Mouse (Mus musculus): ENCODE results near the gene Rps6ka2.
"Not testable (repeated sequence)": the region's sequence is repeated elsewhere in the genome, so short reads cannot be mapped to it uniquely, and the experiment has no call there.

The Rps6ka2 gene

GRCm38 (mm10) chr17:7169627-7170303 is at the start of gene Rps6ka2:
Gene Rps6ka2, plus strand, starts transcription at chr17:7170115.
- peak; percentile 97 for ATAC-seq (ENCODE audit: insufficient number of reproducible peaks, low FRiP score, low TSS enrichment)

GRCm38 (mm10) chr17:7120835-7121234 is 49.1 kb upstream of the Rps6ka2 start:
- ATAC-seq (ENCODE audit: insufficient number of reproducible peaks, low FRiP score, low TSS enrichment), result not testable (repeated sequence)

DNA sequence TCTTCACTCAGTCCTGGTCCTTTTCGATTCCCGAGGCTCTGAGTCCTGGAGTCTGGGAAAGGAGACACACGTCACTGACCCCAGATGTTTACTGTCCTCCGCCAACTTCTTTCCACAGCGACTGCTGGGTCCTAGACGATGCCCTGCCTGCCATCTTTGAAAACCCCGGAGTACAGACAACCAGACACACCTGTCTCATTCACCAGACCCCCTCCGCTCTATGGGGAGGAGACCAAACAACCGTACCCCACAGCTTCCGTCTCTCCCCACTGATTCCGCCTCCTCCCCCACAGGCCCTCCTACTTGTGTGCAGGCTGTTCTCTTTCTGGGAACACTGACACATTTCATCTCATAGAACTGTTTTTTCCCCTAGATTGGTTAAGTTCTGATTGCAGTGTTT is 47.4 kb upstream of the Rps6ka2 start:
- not testable (repeated sequence) for ATAC-seq (ENCODE audit: insufficient number of reproducible peaks, low FRiP score, low TSS enrichment)

- not testable (repeated sequence) for ATAC-seq (ENCODE audit: insufficient number of reproducible peaks, low FRiP score, low TSS enrichment)
These were observed 43.4 kb upstream of the Rps6ka2 start for GRCm38 (mm10) chr17:7126475-7126874.

DNA sequence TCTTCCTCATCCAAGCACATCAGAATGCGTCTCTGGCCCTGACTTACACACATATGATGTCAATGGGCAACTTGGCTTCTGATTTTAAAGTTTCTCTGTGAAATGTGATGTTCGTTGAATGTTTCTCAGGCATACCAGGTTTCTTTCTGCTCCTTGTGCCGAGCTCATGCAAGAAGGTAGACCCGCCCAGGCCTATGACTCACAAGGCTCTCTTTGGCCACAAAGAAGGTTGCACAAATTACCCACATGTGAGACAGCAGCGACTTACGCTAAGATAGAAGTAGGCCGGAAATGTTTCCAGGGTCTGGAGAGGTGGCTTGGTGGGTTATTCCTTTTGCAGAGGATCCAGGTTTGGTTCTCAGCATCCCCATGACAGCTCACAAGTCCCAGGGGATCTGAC is 35.9 kb upstream of the Rps6ka2 start:
- not testable (repeated sequence) for ATAC-seq (ENCODE audit: insufficient number of reproducible peaks, low FRiP score, low TSS enrichment)

DNA sequence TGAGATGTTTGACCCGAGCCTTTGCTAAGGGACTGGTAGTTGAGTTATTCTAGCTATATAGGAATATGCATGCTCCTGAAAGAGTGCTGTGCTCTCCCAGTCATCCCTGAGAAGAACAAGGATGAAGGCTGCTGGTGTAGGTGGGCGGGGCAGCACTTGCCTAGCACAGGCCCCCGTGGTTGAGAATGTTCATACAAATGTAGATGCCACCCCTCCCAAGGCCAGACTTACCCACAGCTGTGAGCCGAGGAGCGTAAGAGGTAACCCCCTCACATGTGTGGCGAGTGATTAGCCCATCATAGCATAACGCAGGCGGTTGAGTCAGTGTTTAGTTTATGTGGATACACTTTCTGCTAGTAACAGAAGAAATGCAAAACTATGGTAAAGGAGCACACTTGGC is 34.6 kb upstream of the Rps6ka2 start:
- not testable (repeated sequence) for ATAC-seq (ENCODE audit: insufficient number of reproducible peaks, low FRiP score, low TSS enrichment)

DNA sequence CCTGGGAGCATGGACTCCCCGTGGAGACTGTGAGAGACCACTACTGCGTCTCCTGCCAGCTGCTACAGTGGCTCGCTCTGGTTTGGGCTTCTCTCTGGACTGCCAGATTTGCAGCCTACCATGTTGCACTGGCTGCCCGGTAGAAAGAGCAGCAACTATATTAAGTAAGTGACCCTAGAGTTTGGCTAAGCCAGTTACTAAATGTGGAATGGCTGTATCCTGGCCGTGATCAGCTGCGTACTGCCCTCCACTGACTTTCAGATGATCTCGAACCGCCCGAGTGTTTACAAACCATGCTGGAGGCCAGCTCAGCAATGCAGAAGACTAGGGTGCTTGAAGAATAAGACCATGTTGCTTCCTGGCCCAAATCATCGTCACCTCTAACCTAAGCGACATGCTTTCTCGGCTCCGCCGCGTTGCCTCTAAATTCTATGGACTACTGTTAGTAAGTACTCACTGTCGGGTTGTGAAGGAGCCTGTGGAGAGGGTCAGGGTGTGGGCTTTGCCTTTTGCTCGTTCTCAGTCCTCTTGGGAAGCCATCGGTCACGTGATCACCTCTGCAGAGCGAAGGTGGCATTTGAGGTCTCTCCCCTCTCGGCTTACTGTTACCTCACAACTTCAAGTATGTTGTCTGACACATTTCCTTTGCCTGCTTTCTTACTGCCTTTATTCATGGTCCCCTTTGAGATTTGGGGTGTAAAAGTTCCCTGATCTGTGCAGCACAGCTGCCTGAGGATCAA is 31.6 kb upstream of the Rps6ka2 start:
- no peak for ATAC-seq (ENCODE audit: insufficient number of reproducible peaks, low FRiP score, low TSS enrichment)

- no peak for ATAC-seq (ENCODE audit: insufficient number of reproducible peaks, low FRiP score, low TSS enrichment)
These were observed 29.3 kb upstream of the Rps6ka2 start for GRCm38 (mm10) chr17:7140399-7141174.

DNA sequence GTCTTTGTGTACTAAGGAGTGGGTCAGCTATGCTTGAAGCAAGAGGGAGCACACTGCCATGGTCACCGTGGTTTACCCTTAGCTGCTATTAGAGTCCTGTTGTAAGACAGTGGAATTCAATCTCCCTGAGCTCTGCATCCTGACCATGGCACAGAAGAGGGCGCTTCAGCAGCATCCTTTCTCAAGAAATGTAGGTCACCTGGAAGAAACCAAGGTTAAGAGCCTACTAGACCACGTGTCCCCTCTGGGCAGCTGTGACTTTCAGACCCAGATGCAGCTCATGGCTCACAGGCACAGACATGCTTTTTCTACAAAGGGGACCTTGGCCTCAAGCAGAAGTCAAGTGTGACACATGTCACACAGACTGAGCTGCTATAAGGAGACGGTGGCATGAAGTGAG is 27.5 kb upstream of the Rps6ka2 start:
- ATAC-seq (ENCODE audit: insufficient number of reproducible peaks, low FRiP score, low TSS enrichment), result no peak

- no peak for ATAC-seq (ENCODE audit: insufficient number of reproducible peaks, low FRiP score, low TSS enrichment)
These were observed 25.9 kb upstream of the Rps6ka2 start for GRCm38 (mm10) chr17:7143885-7144518.

GRCm38 (mm10) chr17:7145373-7146058 is 24.4 kb upstream of the Rps6ka2 start:
- no peak for ATAC-seq (ENCODE audit: insufficient number of reproducible peaks, low FRiP score, low TSS enrichment)

- ATAC-seq (ENCODE audit: insufficient number of reproducible peaks, low FRiP score, low TSS enrichment), result no peak
These were observed 23.4 kb upstream of the Rps6ka2 start for GRCm38 (mm10) chr17:7146479-7146878.

DNA sequence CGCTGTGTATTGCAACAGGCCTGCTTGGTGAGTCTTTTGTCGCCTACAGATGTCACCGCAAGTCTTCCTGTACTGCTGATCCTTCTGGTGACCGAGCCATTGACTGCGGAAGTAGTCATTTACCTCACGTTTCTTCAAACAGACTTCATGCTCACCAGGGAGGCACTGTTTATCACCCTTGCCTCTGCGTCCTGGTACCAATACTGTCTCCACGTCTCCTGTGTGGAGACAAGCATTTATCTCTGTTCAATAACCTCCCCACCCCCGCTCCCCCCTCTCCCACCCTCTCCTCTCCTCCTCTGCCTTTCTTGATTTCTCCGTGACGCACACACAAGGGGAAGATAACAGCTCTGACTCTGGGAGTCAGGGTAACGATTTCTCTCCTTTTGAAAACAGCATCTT is 22.0 kb upstream of the Rps6ka2 start:
- ATAC-seq (ENCODE audit: insufficient number of reproducible peaks, low FRiP score, low TSS enrichment), result no peak

- ATAC-seq (ENCODE audit: insufficient number of reproducible peaks, low FRiP score, low TSS enrichment), result no peak
These were observed 20.4 kb upstream of the Rps6ka2 start for GRCm38 (mm10) chr17:7149328-7150195.

- no peak for ATAC-seq (ENCODE audit: insufficient number of reproducible peaks, low FRiP score, low TSS enrichment)
These were observed 18.3 kb upstream of the Rps6ka2 start for GRCm38 (mm10) chr17:7151446-7152100.

- ATAC-seq (ENCODE audit: insufficient number of reproducible peaks, low FRiP score, low TSS enrichment), result no peak
These were observed 17.3 kb upstream of the Rps6ka2 start for GRCm38 (mm10) chr17:7152662-7153061.

DNA sequence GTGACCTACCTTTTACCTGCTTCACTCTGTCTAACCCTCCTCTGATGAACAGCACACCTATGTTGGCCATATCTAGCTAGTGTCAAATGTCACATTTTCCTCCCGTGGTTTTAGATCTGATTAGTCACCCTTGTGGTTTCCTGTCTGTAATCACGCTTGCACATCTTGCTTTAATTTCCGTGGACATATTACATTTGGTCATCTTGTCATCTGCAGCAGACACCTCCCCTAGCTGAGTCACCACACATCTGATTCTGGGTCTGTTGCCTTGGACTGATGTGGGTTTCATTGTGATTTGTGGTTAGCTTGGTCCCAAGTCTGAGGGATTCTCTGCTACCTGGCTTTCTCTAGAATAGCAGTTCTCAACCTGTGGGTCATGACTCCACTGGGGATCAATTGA is 6.0 kb upstream of the Rps6ka2 start:
- ATAC-seq (ENCODE audit: insufficient number of reproducible peaks, low FRiP score, low TSS enrichment), result no peak

DNA sequence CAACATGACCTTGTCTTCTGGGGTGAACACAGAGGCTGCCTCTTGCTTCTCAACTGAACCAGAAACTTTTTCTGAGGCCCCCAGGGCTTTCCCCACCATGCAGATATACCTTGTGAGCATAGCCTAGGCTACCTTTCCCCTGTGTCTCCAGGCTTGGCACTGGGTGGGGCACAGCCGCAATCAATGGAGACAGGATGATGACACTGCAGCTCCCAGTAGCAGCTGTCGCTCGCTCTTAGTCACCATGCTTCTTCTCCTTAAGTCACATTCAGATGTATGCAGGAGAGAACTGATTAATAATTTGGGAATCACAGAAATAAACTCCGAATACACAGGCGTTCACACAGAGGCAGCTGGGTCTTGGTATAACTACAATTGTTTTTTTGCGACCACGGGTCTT is 4.4 kb upstream of the Rps6ka2 start:
- no peak for ATAC-seq (ENCODE audit: insufficient number of reproducible peaks, low FRiP score, low TSS enrichment)

Data from cerebellum, adult (tissue).